Mouse (Mus musculus) heart, embryonic 12.5 days (tissue): ENCODE results near the gene Anapc2. TPM values are rescaled to one million over a fixed set of nuclear protein-coding genes. Genes with fewer than 3 reads are reported as not detected.

ENCODE experiments used
- ATAC-seq: fragments of 200-750 bp; cut with Nextera tagmentation; 2 replicates; pipeline ENCODE4 v1.8.0; 2017; ENCODE audit warnings: moderate TSS enrichment, moderate library complexity; ENCODE audit not compliant: insufficient number of reproducible peaks, low FRiP score
- H3K27ac ChIP-seq: fragments of 300-500 bp; sonication (generic); 2 replicates; pipeline ENCODE4 v1.5.1; 2016; ENCODE audit warnings: mild to moderate bottlenecking, moderate library complexity; ENCODE audit not compliant: poor library complexity, severe bottlenecking
- H3K27me3 ChIP-seq: fragments of 300-500 bp; sonication (generic); replicated peaks from 2 replicates; pipeline ENCODE4 v1.6.1; 2016; ENCODE audit warnings: mild to moderate bottlenecking, moderate library complexity
- H3K36me3 ChIP-seq: fragments of 300-500 bp; sonication (generic); 2 replicates; pipeline ENCODE4 v1.6.1; 2016; ENCODE audit warnings: mild to moderate bottlenecking, moderate library complexity
- H3K4me1 ChIP-seq: fragments of 300-500 bp; sonication (generic); replicated peaks from 2 replicates; pipeline ENCODE4 v1.6.1; 2016; ENCODE audit warnings: mild to moderate bottlenecking
- H3K4me2 ChIP-seq: fragments of 300-500 bp; sonication (generic); 2 replicates; pipeline ENCODE4 v1.6.1; 2016; ENCODE audit warnings: mild to moderate bottlenecking, moderate library complexity
- H3K4me3 ChIP-seq: fragments of 300-500 bp; sonication (generic); 2 replicates; pipeline ENCODE4 v1.5.1; 2016; ENCODE audit warnings: mild to moderate bottlenecking
- H3K9ac ChIP-seq: fragments of 300-500 bp; sonication (generic); 2 replicates; pipeline ENCODE4 v1.6.1; 2016; ENCODE audit warnings: mild to moderate bottlenecking, moderate library complexity
- H3K9me3 ChIP-seq: fragments of 300-500 bp; sonication (generic); replicated peaks from 2 replicates; pipeline ENCODE4 v1.6.1; 2016; ENCODE audit warnings: mild to moderate bottlenecking, moderate library complexity
- WGBS: fragments of 180-500 bp; shearing (Covaris S2); methylation state at CpG from one replicate; pipeline ENCODE4 v1.1.7; 2016; 5-methylcytosine and 5-hydroxymethylcytosine counted together
- polyA plus RNA-seq: library from polyadenylated mRNA; unstranded; fragments of >200 nt; fragmentation: Nextera tagmentation; extraction: Ambion mirVana; gene quantifications from 2 replicates; pipeline ENCODE4 v1.2.1, GENCODE M21; 2016

Anapc2 gene
- polyA plus RNA-seq, 1 experiment from 2014 or later: 83.4 TPM

- WGBS: 45% methylated on average over 10 of the region's 10 CpGs
- no peaks in the 10 kb centered on the region for H3K9me3 ChIP-seq
- no peak overlapping the region for H3K4me3 ChIP-seq
- H3K4me2 ChIP-seq: no peak overlapping the region
- H3K27me3 ChIP-seq: peaks cover 97% of the 10 kb centered on the region
- H3K4me1 ChIP-seq: peaks cover 4% of the 10 kb centered on the region; the same call in 1 of the 2 replicates
- no peak overlapping the region for H3K27ac ChIP-seq
- no peaks in the 10 kb centered on the region for H3K36me3 ChIP-seq
- H3K9ac ChIP-seq: no peak overlapping the region
- no peak for ATAC-seq
These were observed 37.9 kb downstream of the Anapc2 start for GRCm38 (mm10) chr2:25310180-25310579.

- H3K27me3 ChIP-seq: peaks cover 97% of the 10 kb centered on the region
- H3K27ac ChIP-seq: no peak overlapping the region
- H3K4me3 ChIP-seq: 0 out of 2 replicates have a peak overlapping the region, but pooled peaks have one; percentile 5
- no peak overlapping the region for H3K4me2 ChIP-seq
- H3K36me3 ChIP-seq: no peaks in the 10 kb centered on the region
- H3K9me3 ChIP-seq: no peaks in the 10 kb centered on the region
- no peak overlapping the region for H3K9ac ChIP-seq
- WGBS: 2% methylated on average over 22 of the region's 22 CpGs
- no peak for ATAC-seq
- H3K4me1 ChIP-seq: no peaks in the 10 kb centered on the region
These were observed 38.7 kb downstream of the Anapc2 start for GRCm38 (mm10) chr2:25310969-25311368.

- WGBS: 5% methylated on average over 11 of the region's 11 CpGs
- ATAC-seq: no peak
- Histone ChIP-seq H3K9ac (no peak overlapping the region), H3K4me1 (no peaks in the 10 kb centered on the region), H3K36me3 (no peaks in the 10 kb centered on the region), H3K9me3 (no peaks in the 10 kb centered on the region), H3K27ac (no peak overlapping the region), H3K4me3 (no peak overlapping the region), H3K4me2 (no peak overlapping the region), H3K27me3 (peaks cover 97% of the 10 kb centered on the region)
These were observed 39.2 kb downstream of the Anapc2 start for GRCm38 (mm10) chr2:25311491-25311891.

- Histone ChIP-seq H3K4me3 (peak overlapping the region; percentile 29), H3K9me3 (no peaks in the 10 kb centered on the region), H3K36me3 (no peaks in the 10 kb centered on the region), H3K9ac (no peak overlapping the region), H3K4me1 (peaks cover 8% of the 10 kb centered on the region), H3K27ac (no peak overlapping the region), H3K4me2 (peak overlapping the region; percentile 63), H3K27me3 (peaks cover 94% of the 10 kb centered on the region)
- no peak; the same call in 1 of the 2 replicates for ATAC-seq
- 8% methylated on average over 31 of the region's 31 CpGs for WGBS
These were observed 46.1 kb downstream of the Anapc2 start for GRCm38 (mm10) chr2:25318119-25318966.

GRCm38 (mm10) chr2:25318971-25319773 lies 46.9 kb downstream of the Anapc2 start, which contains the start of gene Grin1:
Grin1 (minus strand) TSS chr2:25319187.
- 9% methylated on average over 57 of the region's 58 CpGs for WGBS
- Histone ChIP-seq H3K9ac (no peak within 1 kb of the TSS), H3K27me3 (peaks cover 89% of the 10 kb centered on the region), H3K36me3 (no peaks in the 10 kb centered on the region), H3K27ac (no peak within 1 kb of the TSS), H3K4me3 (peak within 1 kb of the TSS; percentile 29), H3K4me2 (peak within 1 kb of the TSS; percentile 63), H3K9me3 (no peaks in the 10 kb centered on the region), H3K4me1 (peaks cover 8% of the 10 kb centered on the region)
- ATAC-seq: peak; percentile 25; the same call in 1 of the 2 replicates

- H3K4me2 ChIP-seq: no peak overlapping the region
- no peak overlapping the region for H3K9ac ChIP-seq
- H3K9me3 ChIP-seq: no peaks in the 10 kb centered on the region
- H3K36me3 ChIP-seq: no peaks in the 10 kb centered on the region
- WGBS: 27% methylated on average over 2 of the region's 2 CpGs
- no peak for ATAC-seq
- H3K4me1 ChIP-seq: peaks cover 8% of the 10 kb centered on the region
- H3K27ac ChIP-seq: no peak overlapping the region
- no peak overlapping the region for H3K4me3 ChIP-seq
- peaks cover 83% of the 10 kb centered on the region for H3K27me3 ChIP-seq
These were observed 47.8 kb downstream of the Anapc2 start for GRCm38 (mm10) chr2:25320084-25320483.

- Histone ChIP-seq H3K36me3 (no peaks in the 10 kb centered on the region), H3K27me3 (peaks cover 24% of the 10 kb centered on the region), H3K9ac (no peak overlapping the region), H3K4me3 (no peak overlapping the region), H3K27ac (no peak overlapping the region), H3K4me1 (no peaks in the 10 kb centered on the region), H3K4me2 (no peak overlapping the region), H3K9me3 (no peaks in the 10 kb centered on the region)
- WGBS: 73% methylated on average over 2 of the region's 2 CpGs
- no peak for ATAC-seq
These were observed 53.8 kb downstream of the Anapc2 start for GRCm38 (mm10) chr2:25326036-25326435.

GRCm38 (mm10) chr2:25328440-25328839 lies 56.2 kb downstream of the Anapc2 start:
- WGBS: 36% methylated on average over 7 of the region's 7 CpGs

GRCm38 (mm10) chr2:25331470-25331869 lies 59.2 kb downstream of the Anapc2 start:
- Histone ChIP-seq H3K27ac (no peak overlapping the region), H3K9ac (peak overlapping the region; percentile 98), H3K4me2 (peak overlapping the region; percentile 89), H3K4me1 (peaks cover 17% of the 10 kb centered on the region), H3K9me3 (no peaks in the 10 kb centered on the region), H3K36me3 (peaks cover 29% of the 10 kb centered on the region), H3K4me3 (peak overlapping the region; percentile 95), H3K27me3 (no peaks in the 10 kb centered on the region)
- ATAC-seq: no peak
- 52% methylated on average over 9 of the region's 9 CpGs for WGBS

More at GRCm38 (mm10) chr2:25328440-25328839, 56.2 kb downstream of the Anapc2 start:
- peaks cover 6% of the 10 kb centered on the region; the same call in 1 of the 2 replicates for H3K27me3 ChIP-seq
- no peak overlapping the region for H3K27ac ChIP-seq
- peaks cover 11% of the 10 kb centered on the region for H3K4me1 ChIP-seq
- H3K9ac ChIP-seq: no peak overlapping the region
- H3K4me3 ChIP-seq: no peak overlapping the region
- no peaks in the 10 kb centered on the region; the same call in 1 of the 2 replicates for H3K36me3 ChIP-seq
- ATAC-seq: no peak
- H3K4me2 ChIP-seq: no peak overlapping the region
- no peaks in the 10 kb centered on the region for H3K9me3 ChIP-seq

- ATAC-seq: peak; percentile 99
- no peaks in the 10 kb centered on the region for H3K27me3 ChIP-seq
- H3K9me3 ChIP-seq: no peaks in the 10 kb centered on the region
- peaks cover 40% of the 10 kb centered on the region for H3K36me3 ChIP-seq
- H3K4me2 ChIP-seq: peak within 1 kb of the TSS; percentile 89
- under 1% methylated on average over 77 of the region's 78 CpGs for WGBS
- H3K4me1 ChIP-seq: peaks cover 17% of the 10 kb centered on the region
- peak within 1 kb of the TSS; percentile 84 for H3K27ac ChIP-seq
- H3K4me3 ChIP-seq: peak within 1 kb of the TSS; percentile 95
- peak within 1 kb of the TSS; percentile 98 for H3K9ac ChIP-seq
These were observed 60.2 kb downstream of the Anapc2 start, which contains the start of gene Man1b1 for GRCm38 (mm10) chr2:25332286-25333160. Man1b1 (plus strand) TSS chr2:25332338.
